Mouse (Mus musculus) liver, adult 2 months (tissue): ENCODE measurements around the gene Brca2.

ENCODE experiments used
- CTCF ChIP-seq: fragments of 200-500 bp; IDR thresholded peaks from 2 replicates; pipeline ENCODE4 v1.5.1; 2011; ENCODE audit warnings: low read depth, low read length, control low read depth
- POLR2A ChIP-seq: fragments of 200-500 bp; IDR thresholded peaks from 2 replicates; pipeline ENCODE4 v1.6.1; 2011; ENCODE audit warnings: low read length, control low read depth; ENCODE audit not compliant: insufficient read depth; ENCODE audit errors: extremely low read depth

DNA sequence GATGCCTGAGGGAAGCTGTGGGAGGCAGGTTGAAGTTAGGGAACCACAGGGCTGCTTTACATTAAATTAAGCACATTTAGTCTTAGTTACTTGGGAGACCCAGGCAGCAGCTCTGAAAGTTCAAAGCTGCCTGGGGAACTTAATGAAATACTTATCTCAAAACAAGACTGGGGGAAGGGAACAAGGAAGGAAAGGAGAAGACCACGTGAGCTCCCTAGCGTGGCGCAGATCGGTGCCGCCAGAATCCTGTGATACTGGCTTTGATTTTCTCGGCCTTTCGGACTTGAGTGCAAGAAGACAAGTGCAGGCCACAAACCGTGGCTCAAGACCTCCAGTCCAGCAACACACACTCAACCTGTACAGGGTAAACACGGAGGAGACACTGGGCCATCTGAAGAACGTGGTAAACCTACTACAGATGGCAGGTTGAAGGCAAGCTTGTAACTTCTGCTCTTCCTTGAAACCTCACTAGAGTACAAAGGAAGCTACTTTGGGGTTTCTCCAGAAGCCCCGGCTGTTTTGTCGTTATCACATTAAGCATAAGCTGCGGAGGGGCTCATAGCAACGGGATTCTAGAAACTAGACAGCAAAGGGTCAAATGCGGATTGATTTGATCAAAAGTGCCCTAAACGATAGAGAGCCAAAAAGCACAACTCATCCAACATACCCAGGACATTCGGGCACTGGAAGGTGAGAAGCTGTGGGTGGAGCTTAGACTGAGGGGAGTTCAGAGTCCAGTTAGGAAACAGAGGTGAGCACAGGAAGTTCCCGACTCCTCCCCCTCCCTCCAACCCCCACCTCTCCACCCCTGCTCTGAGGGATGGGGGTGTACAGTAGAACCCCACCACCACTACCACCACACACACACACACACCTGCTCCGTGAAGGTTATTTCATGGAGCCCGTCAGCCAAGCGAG lies 76.0 kb downstream of the Brca2 start:
- TF ChIP-seq CTCF (no peak), POLR2A (no peak)
